Mouse (Mus musculus): Measurements from ENCODE around the gene Rbfox3.

GRCm38 (mm10) chr11:118904253-118904652 is 7.1 kb downstream of the Rbfox3 start:
- TF ChIP-seq CTCF (IDR thresholded peaks at IDR 0.05; ENCODE audit: low read depth) (no peak), EP300 (optimal IDR thresholded peaks at IDR 0.05) (no peak)

Data from stomach, postnatal 0 days (tissue).